Mouse (Mus musculus) CD4-positive, CD25-positive, alpha-beta regulatory T cell (primary cell): ENCODE measurements around the gene 4930539E08Rik. TPM values are rescaled to one million over a fixed set of nuclear protein-coding genes. Genes with fewer than 3 reads are reported as not detected.

Source experiments
- polyA plus RNA-seq: library from polyadenylated mRNA; unstranded; fragments of 100-300 nt; shearing (Covaris generic); gene quantifications from one replicate; pipeline ENCODE4 v1.2.1, GENCODE M21; 2017

Gene 4930539E08Rik
- 2.6 TPM for polyA plus RNA-seq

DNA sequence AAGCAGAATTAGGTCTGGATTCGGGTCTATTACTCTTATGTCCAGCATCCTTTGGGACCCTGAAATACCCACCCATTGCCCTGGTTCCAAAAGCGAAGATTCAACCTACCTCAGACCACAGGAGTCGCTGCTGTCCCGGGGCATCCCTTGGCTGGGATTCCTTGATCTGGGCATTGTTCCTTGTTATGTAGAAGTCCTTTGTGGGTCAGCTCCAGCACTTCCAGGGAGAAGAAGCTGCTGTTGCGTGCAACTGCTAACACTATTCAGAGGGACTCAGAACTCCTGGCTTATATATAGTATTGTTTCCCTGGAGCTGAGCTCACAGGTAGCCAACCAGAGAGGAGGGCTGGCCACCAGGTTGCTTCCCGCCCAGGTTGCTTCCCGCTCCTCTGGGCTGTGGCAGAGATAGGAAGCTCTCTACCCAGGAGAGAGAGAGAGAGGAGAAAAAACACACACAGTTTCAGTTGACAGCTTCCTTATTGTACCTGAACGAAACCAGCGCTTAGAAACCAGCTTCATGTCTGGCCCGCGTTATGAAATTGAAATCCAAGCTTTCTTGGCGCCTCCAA, at the start of gene 4930539E08Rik:
4930539E08Rik (minus strand) TSS at position 265 of the 569 bp plus-strand sequence.

DNA sequence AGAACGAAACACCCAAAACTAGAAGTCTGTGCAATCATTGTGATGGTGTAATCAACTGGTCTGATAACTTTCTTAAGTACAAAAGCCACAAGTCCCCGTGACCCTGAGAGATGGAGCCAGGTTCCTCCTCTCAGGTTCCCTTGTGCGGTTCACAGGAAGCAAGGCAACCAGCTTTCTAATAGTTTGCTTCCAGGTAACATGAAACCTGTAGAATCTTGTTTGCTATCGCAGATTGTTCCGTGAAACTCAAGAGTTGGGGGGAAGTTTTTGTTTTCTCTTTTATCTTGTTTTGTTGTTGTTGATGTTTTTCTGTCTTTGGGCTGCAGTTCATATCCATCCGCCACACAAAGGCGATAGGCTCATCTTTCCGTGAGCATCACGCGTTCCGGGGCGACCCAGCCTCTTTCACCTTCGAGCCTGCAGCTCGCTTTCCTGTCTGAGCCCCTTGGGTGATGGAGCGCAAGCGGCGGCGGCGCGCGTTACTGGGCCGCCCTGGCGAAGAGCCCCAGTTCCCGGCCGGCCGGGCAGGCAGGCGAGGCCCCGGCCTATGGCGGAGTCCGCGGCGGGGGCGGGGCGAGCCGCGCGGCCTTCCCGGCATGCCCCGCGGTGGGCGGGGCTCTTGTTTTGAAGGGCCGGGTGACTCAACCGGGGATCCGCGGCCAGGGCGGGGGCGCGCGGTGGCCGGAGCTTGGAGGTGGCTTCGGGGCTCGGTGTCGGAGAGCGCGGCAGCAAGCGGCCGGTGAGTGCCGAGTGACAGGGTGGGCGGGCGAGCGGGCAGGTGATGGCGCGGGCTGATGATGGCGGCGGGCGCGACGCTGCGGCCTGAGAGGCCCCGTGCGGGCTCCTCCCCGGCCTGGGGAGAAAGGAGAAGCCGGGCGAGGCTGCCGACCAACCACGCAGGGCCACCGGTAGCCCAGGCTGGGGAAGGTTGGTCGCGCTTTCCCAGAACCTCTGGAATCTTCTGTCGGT, 37.0 kb upstream of the 4930539E08Rik start, which contains the start of gene Kctd20:
Kctd20 (plus strand) TSS at position 120 of the 969 bp plus-strand sequence.

DNA sequence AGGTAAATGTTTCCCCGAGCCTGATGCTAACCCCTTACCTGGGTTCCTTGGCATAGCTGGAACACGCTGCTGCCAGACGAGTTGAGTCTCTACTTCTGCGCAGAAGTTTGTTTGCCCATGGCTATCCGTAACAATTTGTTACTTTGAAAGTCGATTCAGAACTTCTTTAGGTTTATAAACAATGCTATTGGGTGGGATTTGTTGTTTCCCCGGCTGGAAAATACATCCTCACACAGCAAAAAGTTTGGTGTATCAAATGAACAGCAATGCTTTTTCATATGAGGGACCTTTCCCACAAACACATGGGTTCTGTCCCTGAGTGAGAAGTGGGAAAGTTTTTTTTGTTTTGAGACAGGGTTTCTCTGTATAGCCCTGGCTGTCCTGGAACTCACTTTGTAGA, 28.6 kb upstream of the 4930539E08Rik start, which contains the start of gene Pxt1:
Pxt1 (minus strand) TSS at position 101 of the 400 bp plus-strand sequence.

DNA sequence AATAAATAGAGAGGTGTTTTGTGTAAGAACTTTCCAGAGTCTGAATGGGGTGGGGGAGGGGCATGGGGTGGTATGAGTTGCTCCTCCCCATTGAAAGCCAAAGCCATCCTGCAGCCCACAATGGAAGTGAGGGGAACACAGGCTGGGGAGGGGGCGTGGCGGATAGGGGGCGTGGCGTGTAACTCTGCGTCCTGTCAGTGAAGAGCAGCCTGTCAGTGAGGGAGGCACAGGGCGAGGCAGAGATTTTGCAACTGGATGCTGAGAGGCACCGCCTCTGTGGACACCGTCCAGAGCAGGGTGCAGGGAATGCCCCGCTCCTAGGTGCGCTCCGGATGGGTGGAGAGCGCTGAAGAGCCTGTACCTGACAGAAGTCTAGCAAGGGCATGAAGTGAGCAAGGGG, 56.9 kb downstream of the 4930539E08Rik start, which contains the start of gene Pnpla1:
Pnpla1 (plus strand) TSS at position 207 of the 400 bp plus-strand sequence.

Other genes with a start within 250 kb of the 4930539E08Rik start
- gene Slc26a8, start 225.1 kb downstream of the 4930539E08Rik start, polyA plus RNA-seq: 0.38 TPM
- 103 TPM for gene Mapk14, start 224.0 kb downstream of the 4930539E08Rik start, polyA plus RNA-seq
- 5.7 TPM for gene AC170998.1, start 189.2 kb downstream of the 4930539E08Rik start, polyA plus RNA-seq
- not detected for gene Mapk13, start 146.0 kb downstream of the 4930539E08Rik start, polyA plus RNA-seq
- gene Brpf3, start 114.2 kb downstream of the 4930539E08Rik start, polyA plus RNA-seq: 12.3 TPM
- gene Pnpla1, start 56.9 kb downstream of the 4930539E08Rik start, polyA plus RNA-seq: not detected
- not detected for gene Pxt1, start 28.5 kb upstream of the 4930539E08Rik start, polyA plus RNA-seq
- 76.3 TPM for gene Kctd20, start 36.6 kb upstream of the 4930539E08Rik start, polyA plus RNA-seq
- 351 TPM for gene Stk38, start 92.7 kb upstream of the 4930539E08Rik start, polyA plus RNA-seq
- gene Srsf3, start 117.3 kb upstream of the 4930539E08Rik start, polyA plus RNA-seq: 475 TPM
- 1.1 TPM for gene Cdkn1a, start 175.7 kb upstream of the 4930539E08Rik start, polyA plus RNA-seq
- 0.14 TPM for gene Rab44, start 198.8 kb upstream of the 4930539E08Rik start, polyA plus RNA-seq